Mouse (Mus musculus) lung, embryonic 15.5 days (tissue): ENCODE data around the gene Nat8f2. TPM values are rescaled to one million over a fixed set of nuclear protein-coding genes. Genes with fewer than 3 reads are reported as not detected.
A peak's percentile ranks its signal among the peaks of the same experiment; 100 is the strongest.
"Not testable (repeated sequence)": the region's sequence is repeated elsewhere in the genome, so short reads cannot be mapped to it uniquely, and the experiment has no call there.

ENCODE experiments used
- ATAC-seq: fragments of 200-750 bp; cut with Nextera tagmentation; 2 replicates; pipeline ENCODE4 v1.8.0; 2017; ENCODE audit warnings: moderate number of reproducible peaks, borderline replicate concordance; ENCODE audit not compliant: low FRiP score, low TSS enrichment; ENCODE audit errors: extremely low read depth
- H3K27ac ChIP-seq: fragments of 300-500 bp; sonication (generic); 2 replicates; pipeline ENCODE4 v1.5.1; 2015; ENCODE audit warnings: moderate library complexity, mild to moderate bottlenecking, inconsistent platforms
- H3K27me3 ChIP-seq: fragments of 300-500 bp; sonication (generic); 2 replicates; pipeline ENCODE4 v1.6.1; 2015; ENCODE audit warnings: inconsistent platforms
- H3K36me3 ChIP-seq: fragments of 300-500 bp; sonication (generic); 2 replicates; pipeline ENCODE4 v1.6.1; 2015; ENCODE audit warnings: inconsistent platforms
- H3K4me1 ChIP-seq: fragments of 300-500 bp; sonication (generic); 2 replicates; pipeline ENCODE4 v1.6.1; 2015; ENCODE audit warnings: inconsistent platforms
- H3K4me2 ChIP-seq: fragments of 300-500 bp; sonication (generic); 2 replicates; pipeline ENCODE4 v1.6.1; 2015; ENCODE audit warnings: inconsistent platforms, mild to moderate bottlenecking, moderate library complexity
- H3K4me3 ChIP-seq: fragments of 300-500 bp; sonication (generic); 2 replicates; pipeline ENCODE4 v1.5.1; 2015; ENCODE audit warnings: mild to moderate bottlenecking, inconsistent platforms
- H3K9ac ChIP-seq: fragments of 300-500 bp; sonication (generic); 2 replicates; pipeline ENCODE4 v1.6.1; 2015; ENCODE audit warnings: inconsistent platforms
- H3K9me3 ChIP-seq: fragments of 300-500 bp; sonication (generic); 2 replicates; pipeline ENCODE4 v1.6.1; 2016; ENCODE audit warnings: inconsistent platforms
- WGBS: fragments of 180-500 bp; shearing (Covaris S2); methylation state at CpG from one replicate; pipeline ENCODE4 v1.1.7; 2015; 5-methylcytosine and 5-hydroxymethylcytosine counted together
- polyA plus RNA-seq: library from polyadenylated mRNA; unstranded; fragments of >200 nt; fragmentation: Nextera tagmentation; extraction: Ambion mirVana; gene quantifications from 2 replicates; pipeline ENCODE4 v1.2.1, GENCODE M21; 2015

The Nat8f2 gene
- 0.07 TPM in 1 of 2 replicates, not detected in the other for polyA plus RNA-seq

DNA sequence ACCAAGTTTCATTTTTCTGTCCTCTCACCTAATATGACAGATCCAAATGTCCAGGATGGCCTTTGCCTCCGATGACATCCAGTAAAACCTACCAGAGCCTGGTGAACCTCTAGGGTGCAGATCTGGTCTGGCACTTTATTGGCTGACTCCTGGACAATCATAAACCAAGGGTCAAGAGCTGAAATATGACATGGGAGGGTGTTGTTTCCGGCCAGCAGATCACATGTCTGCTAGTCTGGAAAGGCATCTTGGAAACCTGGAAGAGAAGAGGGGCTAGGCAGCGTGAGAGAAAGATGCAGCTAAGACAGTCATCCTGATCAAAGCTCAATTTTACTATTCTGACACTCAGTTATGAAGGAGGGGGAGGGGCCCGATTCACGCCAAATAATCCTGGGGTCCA, at the start of gene Nat8f2:
TSS of gene Nat8f2 (minus strand) at position 153 of the 400 bp plus-strand sequence.
- 63% methylated on average over 5 of the region's 5 CpGs for WGBS
- not testable (repeated sequence) for H3K9me3 ChIP-seq, H3K4me1 ChIP-seq, H3K4me2 ChIP-seq, ATAC-seq, H3K9ac ChIP-seq, H3K27ac ChIP-seq, H3K4me3 ChIP-seq, H3K36me3 ChIP-seq, H3K27me3 ChIP-seq

GRCm38 (mm10) chr6:85918341-85918740, 49.4 kb upstream of the Nat8f2 start:
- WGBS = 93% methylated on average over 3 of the region's 3 CpGs
- not testable (repeated sequence) for ATAC-seq, H3K27ac ChIP-seq, H3K9me3 ChIP-seq, H3K36me3 ChIP-seq, H3K9ac ChIP-seq, H3K4me2 ChIP-seq, H3K4me3 ChIP-seq, H3K27me3 ChIP-seq
- H3K4me1 ChIP-seq = peaks cover 12% of the 10 kb centered on the region

GRCm38 (mm10) chr6:85916596-85916995, 47.6 kb upstream of the Nat8f2 start:
- no peaks in the 10 kb centered on the region for H3K27me3 ChIP-seq
- 76% methylated on average over 6 of the region's 6 CpGs for WGBS
- H3K27ac ChIP-seq = 0 out of 2 replicates have a peak overlapping the region, but pooled peaks have one; percentile 94
- peaks cover 12% of the 10 kb centered on the region for H3K4me1 ChIP-seq
- H3K4me2 ChIP-seq = peak overlapping the region; percentile 80
- H3K36me3 ChIP-seq = no peaks in the 10 kb centered on the region
- H3K9ac ChIP-seq = peak overlapping the region; percentile 74
- no peak for ATAC-seq
- no peaks in the 10 kb centered on the region for H3K9me3 ChIP-seq
- H3K4me3 ChIP-seq = peak overlapping the region; percentile 66

- H3K36me3 ChIP-seq, H3K9me3 ChIP-seq: not testable (repeated sequence)
Observed at GRCm38 (mm10) chr6:85915539-85916513, 46.9 kb upstream of the Nat8f2 start, which contains the start of gene Nat8f1. Nat8f1 (minus strand) TSS chr6:85915687.

DNA sequence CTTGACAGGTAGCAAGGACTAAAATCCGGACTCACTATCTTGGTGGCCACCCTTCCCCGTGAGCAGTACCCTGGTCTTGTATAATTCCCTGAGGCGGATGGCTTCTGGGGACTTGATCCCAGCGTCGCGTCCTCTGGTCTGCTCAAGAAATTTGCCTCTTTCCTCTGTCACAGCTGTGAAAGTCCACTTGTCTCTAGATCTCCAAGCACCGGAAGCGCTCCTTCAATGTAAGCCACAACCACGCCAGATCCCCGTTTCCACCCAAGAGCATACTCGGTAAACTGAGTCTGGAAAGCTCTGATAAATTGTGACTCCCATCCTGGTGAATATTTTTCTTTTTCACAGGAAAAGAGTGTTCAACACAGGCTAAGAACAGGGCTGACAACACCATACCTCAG, 46.2 kb upstream of the Nat8f2 start:
- H3K9ac ChIP-seq = peak overlapping the region; percentile 74
- H3K9me3 ChIP-seq = no peaks in the 10 kb centered on the region
- 3% methylated on average over 11 of the region's 11 CpGs for WGBS
- peaks cover 12% of the 10 kb centered on the region for H3K4me1 ChIP-seq
- H3K36me3 ChIP-seq = no peaks in the 10 kb centered on the region
- H3K27me3 ChIP-seq = no peaks in the 10 kb centered on the region
- 0 out of 2 replicates have a peak, but pooled peaks have one; percentile 5 for ATAC-seq
- H3K27ac ChIP-seq = peak overlapping the region; percentile 94
- peak overlapping the region; percentile 66 for H3K4me3 ChIP-seq
- H3K4me2 ChIP-seq = peak overlapping the region; percentile 80

More at GRCm38 (mm10) chr6:85915539-85916513, 46.9 kb upstream of the Nat8f2 start, which contains the start of gene Nat8f1:
- Histone ChIP-seq H3K4me1 (peaks cover 12% of the 10 kb centered on the region), H3K27ac (peak within 1 kb of the TSS; percentile 94), H3K4me3 (peak within 1 kb of the TSS; percentile 66), H3K9ac (peak within 1 kb of the TSS; percentile 74), H3K4me2 (peak within 1 kb of the TSS; percentile 80)
- 1% methylated on average over 61 of the region's 61 CpGs for WGBS
- not testable (repeated sequence) for H3K27me3 ChIP-seq
- peak; percentile 95 for ATAC-seq

DNA sequence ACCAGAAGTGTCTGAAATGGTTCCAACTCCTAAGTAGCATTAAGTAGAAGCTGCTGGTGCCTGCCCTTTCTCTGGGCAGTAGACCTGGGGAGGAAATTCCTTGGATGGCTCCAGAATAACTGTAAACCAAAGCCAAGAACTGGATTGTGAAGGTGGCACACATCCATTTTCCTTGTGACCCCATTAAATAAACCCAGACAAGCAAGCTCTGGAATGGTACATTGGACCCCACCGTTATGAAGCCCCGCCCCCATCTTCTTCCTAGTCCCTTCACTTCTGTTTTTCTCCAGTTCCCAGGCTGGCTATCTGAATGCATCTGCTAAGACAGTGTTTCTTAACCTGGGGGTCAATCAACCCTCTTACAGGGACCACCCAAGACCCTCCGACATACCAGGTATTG, 42.6 kb upstream of the Nat8f2 start, which contains the start of gene Tprkb:
TSS of gene Tprkb (plus strand) at position 279 of the 400 bp plus-strand sequence.
- Histone ChIP-seq H3K9ac (no peak within 1 kb of the TSS), H3K27ac (no peak within 1 kb of the TSS), H3K27me3 (no peaks in the 10 kb centered on the region), H3K4me1 (peaks cover 11% of the 10 kb centered on the region), H3K9me3 (no peaks in the 10 kb centered on the region), H3K4me3 (no peak within 1 kb of the TSS), H3K4me2 (no peak within 1 kb of the TSS), H3K36me3 (no peaks in the 10 kb centered on the region)
- WGBS = 78% methylated on average over 3 of the region's 3 CpGs
- ATAC-seq = no peak

DNA sequence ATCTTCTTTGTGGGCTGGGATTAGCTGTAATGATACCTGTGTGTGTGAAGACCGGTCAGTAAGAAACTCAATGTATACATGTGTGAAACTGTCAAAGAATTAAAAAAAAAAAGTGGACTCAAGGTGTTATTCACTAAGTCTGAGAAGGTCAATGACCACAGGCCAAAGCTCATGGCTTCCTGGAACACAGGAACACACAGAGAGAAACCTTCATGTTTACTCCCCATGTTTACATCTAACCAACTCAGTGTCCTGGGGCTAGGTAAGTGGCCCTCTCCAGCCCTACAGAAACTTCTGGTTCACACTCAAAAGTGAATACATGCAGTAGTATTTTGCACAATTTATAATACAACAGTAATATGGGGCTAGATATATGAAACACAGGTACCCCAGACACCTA, 40.7 kb upstream of the Nat8f2 start:
- Histone ChIP-seq H3K27me3 (no peaks in the 10 kb centered on the region), H3K36me3 (no peaks in the 10 kb centered on the region), H3K4me3 (no peak overlapping the region), H3K4me1 (peaks cover 1% of the 10 kb centered on the region; the same call in 1 of the 2 replicates), H3K27ac (no peak overlapping the region), H3K9me3 (no peaks in the 10 kb centered on the region), H3K9ac (no peak overlapping the region), H3K4me2 (no peak overlapping the region)
- no peak for ATAC-seq
- 100% methylated on average over 1 of the region's 1 CpGs for WGBS

- Histone ChIP-seq H3K4me2 (no peak overlapping the region), H3K36me3 (no peaks in the 10 kb centered on the region), H3K4me3 (no peak overlapping the region), H3K9ac (no peak overlapping the region), H3K4me1 (no peaks in the 10 kb centered on the region), H3K9me3 (no peaks in the 10 kb centered on the region), H3K27ac (no peak overlapping the region), H3K27me3 (no peaks in the 10 kb centered on the region)
- WGBS = 49% methylated on average over 3 of the region's 3 CpGs
- ATAC-seq = no peak
Observed at GRCm38 (mm10) chr6:85908341-85908740, 39.4 kb upstream of the Nat8f2 start.

DNA sequence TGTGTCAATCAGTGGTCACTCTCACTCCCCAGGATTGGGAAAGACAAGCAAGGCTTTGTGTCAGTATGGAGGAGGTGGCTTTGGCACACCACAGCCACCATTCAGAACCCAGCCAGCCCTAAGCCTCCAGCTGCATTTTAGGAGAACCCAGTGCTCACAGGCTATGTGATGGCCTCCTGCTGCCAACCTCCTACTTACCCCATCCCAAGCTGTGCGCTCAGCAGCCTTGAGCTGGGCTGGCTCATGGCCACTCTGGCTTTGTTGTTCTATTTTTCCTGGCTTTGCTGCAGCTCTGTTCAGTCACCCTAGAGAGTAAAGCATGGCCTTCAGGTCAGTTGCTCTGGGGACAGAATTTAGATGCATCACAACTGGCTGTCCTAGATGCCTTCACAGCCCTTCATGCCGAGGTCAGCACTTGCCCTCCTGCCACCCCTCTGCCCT, 38.0 kb upstream of the Nat8f2 start:
- not testable (repeated sequence) for H3K27me3 ChIP-seq, ATAC-seq, H3K9ac ChIP-seq, H3K4me1 ChIP-seq, H3K36me3 ChIP-seq, H3K27ac ChIP-seq, H3K4me2 ChIP-seq, H3K4me3 ChIP-seq, H3K9me3 ChIP-seq
- 62% methylated on average over 2 of the region's 2 CpGs for WGBS

DNA sequence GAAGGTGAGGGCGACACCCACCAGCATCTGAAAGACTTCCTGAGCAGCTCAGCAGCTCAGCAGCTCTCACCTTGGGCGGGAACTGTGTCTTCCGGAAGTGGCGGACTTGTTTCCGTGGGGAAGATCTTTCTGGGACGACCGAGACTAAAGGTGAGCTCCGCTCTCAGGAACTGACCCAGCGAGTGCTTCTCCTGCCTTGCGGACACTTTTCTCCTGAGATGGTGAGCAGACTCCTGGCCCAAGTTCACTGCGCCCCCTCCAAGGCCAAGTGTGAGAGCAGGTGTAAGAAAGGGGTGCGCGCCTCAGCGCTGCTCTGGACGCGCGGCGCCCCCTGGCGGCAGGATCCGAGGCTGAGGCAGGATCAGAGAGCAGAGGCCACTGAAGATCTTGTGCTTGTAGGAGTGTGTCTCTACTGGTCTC, 35.7 kb upstream of the Nat8f2 start, which contains the start of gene Nat8f4:
TSS of gene Nat8f4 (minus strand) at position 243 of the 420 bp plus-strand sequence.
- not testable (repeated sequence) for H3K4me1 ChIP-seq, H3K9ac ChIP-seq, H3K9me3 ChIP-seq, H3K27ac ChIP-seq, H3K36me3 ChIP-seq, H3K27me3 ChIP-seq
- peak; percentile 65; the same call in 1 of the 2 replicates for ATAC-seq
- Histone ChIP-seq H3K4me2 (peak within 1 kb of the TSS; percentile 42), H3K4me3 (peak within 1 kb of the TSS; percentile 34)
- 13% methylated on average over 20 of the region's 20 CpGs for WGBS

DNA sequence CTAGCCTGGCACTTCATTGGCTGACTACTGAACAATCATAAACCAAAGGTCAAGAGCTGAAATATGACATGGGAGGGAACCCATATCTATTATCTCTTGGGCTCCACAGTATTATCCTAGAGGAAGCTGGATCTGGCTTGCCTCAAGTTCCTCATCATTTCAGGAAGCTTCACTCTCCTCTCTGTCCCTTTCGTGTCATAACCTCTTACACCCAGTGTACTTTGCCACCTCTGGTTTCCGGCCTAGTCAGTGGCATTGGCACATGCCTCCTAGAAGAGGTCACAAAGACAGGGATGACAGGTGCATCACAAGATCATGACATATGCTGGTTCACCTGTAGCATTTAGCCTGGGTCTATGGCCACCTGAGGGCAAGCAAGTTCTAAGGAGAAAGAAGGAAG, 33.3 kb upstream of the Nat8f2 start:
- WGBS = 86% methylated on average over 2 of the region's 2 CpGs
- Histone ChIP-seq H3K27me3 (no peaks in the 10 kb centered on the region), H3K9ac (no peak overlapping the region), H3K4me1 (no peaks in the 10 kb centered on the region), H3K27ac (no peak overlapping the region), H3K9me3 (no peaks in the 10 kb centered on the region), H3K36me3 (no peaks in the 10 kb centered on the region), H3K4me3 (no peak overlapping the region), H3K4me2 (no peak overlapping the region)
- ATAC-seq = no peak
